Mouse (Mus musculus): ENCODE measurements at regions not wholly inside any gene's neighbourhood (a gene's known extent, or its start where the extent isn't known, plus 50 kb on each side); places are given as distances from the start of the nearest gene placed in this dataset.
"Not testable (repeated sequence)": the region's sequence is repeated elsewhere in the genome, so short reads cannot be mapped to it uniquely, and the experiment has no call there.

DNA sequence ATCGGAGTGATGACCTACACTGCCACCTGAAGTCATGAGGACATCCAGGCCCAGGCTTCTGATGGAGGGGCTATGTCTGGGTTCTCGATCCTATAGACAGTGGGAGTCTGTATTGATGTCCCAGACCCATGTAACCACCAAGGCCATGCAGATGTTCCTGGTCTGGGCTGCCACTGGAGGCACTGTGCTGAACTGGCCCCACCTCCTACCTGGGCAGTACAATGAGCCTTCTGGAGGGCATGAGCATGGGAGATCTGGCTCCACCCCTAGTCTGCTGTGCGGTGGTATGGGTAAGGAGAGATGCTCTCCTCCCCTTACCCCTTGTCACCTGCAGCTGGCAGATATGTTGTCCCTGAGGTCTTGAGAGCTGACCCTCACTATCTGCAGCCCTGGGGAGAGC, 197.1 kb downstream of the Arl6ip6 start:
- Histone ChIP-seq H3K9ac (ENCODE audit: low read depth, poor library complexity, severe bottlenecking) (no peak overlapping the region), H3K27me3 (ENCODE audit: control insufficient read depth, insufficient read depth, low read length, poor library complexity, severe bottlenecking) (no peaks in the 10 kb centered on the region), H3K27ac (ENCODE audit: insufficient read depth, low read length) (no peak overlapping the region), H3K4me1 (ENCODE audit: control insufficient read depth, insufficient read depth, low read length) (no peaks in the 10 kb centered on the region), H3K9me3 (replicated peaks; ENCODE audit: control insufficient read depth, insufficient read depth, low read length, poor library complexity, severe bottlenecking) (no peaks in the 10 kb centered on the region), H3K36me3 (ENCODE audit: control insufficient read depth, insufficient read depth, low read length, poor library complexity, severe bottlenecking) (no peaks in the 10 kb centered on the region), H3K4me3 (ENCODE audit: low read depth, low read length) (no peak overlapping the region)
- TF ChIP-seq CTCF (IDR thresholded peaks at IDR 0.05; ENCODE audit: low read depth, low read length) (no peak), POLR2A (IDR thresholded peaks at IDR 0.05; ENCODE audit: insufficient read depth, low read length) (no peak), EP300 (IDR thresholded peaks at IDR 0.05; ENCODE audit: insufficient read depth, low read depth, low read length) (no peak)

DNA sequence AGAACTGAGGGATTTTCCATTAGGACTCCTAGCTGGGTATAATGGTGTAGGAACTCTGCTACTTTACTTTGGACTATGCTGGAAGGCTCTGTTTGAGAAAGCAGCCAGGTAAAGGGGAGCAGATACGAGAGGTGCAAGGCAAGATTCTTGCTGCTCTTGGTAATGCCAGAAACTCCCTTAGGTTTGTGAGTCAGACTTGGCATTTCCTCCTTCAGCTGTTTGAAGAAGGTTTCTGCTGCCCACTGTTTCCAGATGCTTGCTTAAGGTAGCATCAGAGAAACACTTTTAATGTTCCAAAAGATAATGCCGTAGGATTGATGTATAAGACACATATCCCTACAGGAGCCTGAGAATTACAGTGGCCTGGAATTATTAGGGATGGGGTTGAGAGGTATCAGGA, 222.9 kb downstream of the Arl6ip6 start:
- no peak overlapping the region for H3K9ac ChIP-seq (ENCODE audit: low read depth, poor library complexity, severe bottlenecking)
- H3K27me3 ChIP-seq (ENCODE audit: control insufficient read depth, insufficient read depth, low read length, poor library complexity, severe bottlenecking), result no peaks in the 10 kb centered on the region
- no peaks in the 10 kb centered on the region for H3K4me1 ChIP-seq (ENCODE audit: control insufficient read depth, insufficient read depth, low read length)
- no peak overlapping the region for H3K27ac ChIP-seq (ENCODE audit: insufficient read depth, low read length)
- no peaks in the 10 kb centered on the region for H3K36me3 ChIP-seq (ENCODE audit: control insufficient read depth, insufficient read depth, low read length, poor library complexity, severe bottlenecking)
- no peak for TF ChIP-seq EP300 (IDR thresholded peaks at IDR 0.05; ENCODE audit: insufficient read depth, low read depth, low read length)
- TF ChIP-seq CTCF (IDR thresholded peaks at IDR 0.05; ENCODE audit: low read depth, low read length), result no peak
- TF ChIP-seq POLR2A (IDR thresholded peaks at IDR 0.05; ENCODE audit: insufficient read depth, low read length), result no peak
- H3K4me3 ChIP-seq (ENCODE audit: low read depth, low read length), result no peak overlapping the region
- H3K9me3 ChIP-seq (replicated peaks; ENCODE audit: control insufficient read depth, insufficient read depth, low read length, poor library complexity, severe bottlenecking), result no peaks in the 10 kb centered on the region

DNA sequence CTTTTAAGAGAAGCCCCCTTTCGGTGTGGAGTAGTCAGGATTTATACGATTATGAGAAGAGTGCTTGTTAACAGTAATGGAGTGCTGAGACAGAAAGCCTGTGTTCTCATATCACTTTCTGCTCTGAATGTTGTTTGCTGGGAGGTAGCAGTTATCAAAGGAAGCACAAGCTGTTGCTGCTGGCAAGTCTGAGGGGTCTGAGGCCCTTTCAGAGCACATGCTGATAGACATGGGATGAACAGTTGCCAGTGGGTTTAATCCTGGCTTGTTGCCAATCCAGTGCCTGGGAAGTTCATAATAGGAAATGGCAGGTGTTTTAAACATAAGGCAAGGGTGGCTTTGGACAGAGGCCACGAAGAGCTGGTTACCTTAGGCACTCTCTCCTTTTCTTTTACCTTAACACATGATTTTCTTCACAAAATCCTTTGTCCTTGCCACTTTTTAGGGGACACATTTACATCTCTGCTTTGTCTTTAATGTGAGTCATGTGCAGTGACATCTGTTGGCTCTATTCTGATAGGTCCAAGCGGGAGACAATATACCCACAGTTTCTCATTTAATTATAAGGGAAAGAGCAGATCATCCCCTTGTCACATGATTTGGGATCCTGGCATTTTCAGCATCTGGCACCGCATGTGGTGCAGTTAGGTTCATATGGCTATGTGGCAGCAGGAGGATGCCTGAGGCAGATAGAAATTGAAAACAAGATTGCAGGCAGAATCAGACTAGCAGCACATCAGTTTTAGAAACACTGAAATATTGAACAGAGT, 245.7 kb downstream of the Arl6ip6 start:
- Histone ChIP-seq H3K4me1 (ENCODE audit: control insufficient read depth, insufficient read depth, low read length) (no peaks in the 10 kb centered on the region), H3K4me3 (ENCODE audit: low read depth, low read length) (no peak overlapping the region), H3K36me3 (ENCODE audit: control insufficient read depth, insufficient read depth, low read length, poor library complexity, severe bottlenecking) (no peaks in the 10 kb centered on the region), H3K27me3 (ENCODE audit: control insufficient read depth, insufficient read depth, low read length, poor library complexity, severe bottlenecking) (no peaks in the 10 kb centered on the region), H3K9me3 (replicated peaks; ENCODE audit: control insufficient read depth, insufficient read depth, low read length, poor library complexity, severe bottlenecking) (no peaks in the 10 kb centered on the region), H3K27ac (ENCODE audit: insufficient read depth, low read length) (no peak overlapping the region), H3K9ac (ENCODE audit: low read depth, poor library complexity, severe bottlenecking) (no peak overlapping the region)
- TF ChIP-seq CTCF (IDR thresholded peaks at IDR 0.05; ENCODE audit: low read depth, low read length) (no peak), POLR2A (IDR thresholded peaks at IDR 0.05; ENCODE audit: insufficient read depth, low read length) (no peak)

DNA sequence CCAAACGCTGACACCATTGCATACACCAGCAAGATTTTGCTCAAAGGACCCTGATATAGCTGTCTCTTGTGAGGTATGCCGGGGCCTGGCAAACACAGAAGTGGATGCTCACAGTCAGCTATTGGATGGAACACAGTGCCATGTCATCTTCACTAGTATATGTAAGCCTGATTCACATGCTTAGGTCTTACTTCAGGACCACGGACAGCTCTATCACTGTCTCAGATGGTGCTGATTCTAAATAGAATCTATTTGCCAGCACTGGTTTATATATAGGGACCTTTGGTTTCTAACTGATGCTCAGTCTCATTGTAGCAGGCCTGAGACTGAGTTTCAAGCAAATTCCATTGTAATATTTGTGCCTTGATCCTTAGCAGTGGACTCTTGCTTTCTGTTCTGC, 248.8 kb downstream of the Arl6ip6 start:
- H3K27me3 ChIP-seq (ENCODE audit: control insufficient read depth, insufficient read depth, low read length, poor library complexity, severe bottlenecking); H3K9me3 ChIP-seq (replicated peaks; ENCODE audit: control insufficient read depth, insufficient read depth, low read length, poor library complexity, severe bottlenecking); H3K36me3 ChIP-seq (ENCODE audit: control insufficient read depth, insufficient read depth, low read length, poor library complexity, severe bottlenecking); H3K4me3 ChIP-seq (ENCODE audit: low read depth, low read length); H3K4me1 ChIP-seq (ENCODE audit: control insufficient read depth, insufficient read depth, low read length); H3K9ac ChIP-seq (ENCODE audit: low read depth, poor library complexity, severe bottlenecking); H3K27ac ChIP-seq (ENCODE audit: insufficient read depth, low read length): not testable (repeated sequence)

DNA sequence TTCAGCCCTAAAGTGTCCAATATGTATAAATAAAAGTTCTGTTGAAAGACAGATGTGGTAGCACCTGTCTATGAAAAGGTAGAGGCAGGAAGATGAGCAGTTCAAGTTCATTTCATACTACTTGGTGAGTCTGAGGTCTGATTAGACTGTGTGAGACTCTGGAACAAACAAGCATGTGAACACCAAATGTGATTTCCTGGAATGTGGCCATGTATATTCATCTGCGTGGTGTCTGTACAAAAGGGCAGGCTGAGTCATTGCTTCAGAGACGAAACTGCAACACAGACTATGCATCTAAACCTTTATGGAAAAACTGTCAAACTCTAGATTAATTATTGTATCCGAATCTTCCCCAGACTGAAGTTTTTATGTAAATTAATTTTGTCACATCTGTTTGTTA, 268.7 kb downstream of the Arl6ip6 start:
- Histone ChIP-seq H3K9ac (ENCODE audit: low read depth, poor library complexity, severe bottlenecking) (no peak overlapping the region), H3K9me3 (replicated peaks; ENCODE audit: control insufficient read depth, insufficient read depth, low read length, poor library complexity, severe bottlenecking) (no peaks in the 10 kb centered on the region; the same call in 1 of the 2 replicates), H3K4me1 (ENCODE audit: control insufficient read depth, insufficient read depth, low read length) (no peaks in the 10 kb centered on the region), H3K27ac (ENCODE audit: insufficient read depth, low read length) (no peak overlapping the region), H3K4me3 (ENCODE audit: low read depth, low read length) (no peak overlapping the region), H3K27me3 (ENCODE audit: control insufficient read depth, insufficient read depth, low read length, poor library complexity, severe bottlenecking) (no peaks in the 10 kb centered on the region), H3K36me3 (ENCODE audit: control insufficient read depth, insufficient read depth, low read length, poor library complexity, severe bottlenecking) (no peaks in the 10 kb centered on the region)
- TF ChIP-seq POLR2A (IDR thresholded peaks at IDR 0.05; ENCODE audit: insufficient read depth, low read length) (no peak), EP300 (IDR thresholded peaks at IDR 0.05; ENCODE audit: insufficient read depth, low read depth, low read length) (no peak)

DNA sequence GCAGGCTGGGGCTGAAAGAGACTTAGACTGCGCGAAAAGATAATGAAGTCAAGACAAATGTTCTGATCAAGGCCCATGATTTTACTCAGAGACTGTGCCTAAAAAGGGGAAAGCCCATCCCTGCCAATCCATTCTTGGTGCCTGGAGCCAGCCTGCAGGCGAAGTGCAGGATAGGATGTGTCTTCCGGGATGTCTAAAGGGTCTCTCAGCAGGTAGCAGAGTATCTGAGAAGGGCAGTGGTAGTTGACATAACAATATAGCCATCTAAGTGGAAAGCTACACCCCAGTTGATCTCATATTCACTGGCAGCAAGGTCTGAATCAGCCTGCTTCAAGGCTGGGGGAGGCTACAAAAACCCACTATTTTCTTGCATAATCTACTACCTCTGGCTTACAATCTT, 282.9 kb downstream of the Arl6ip6 start:
- Histone ChIP-seq H3K4me1 (ENCODE audit: control insufficient read depth, insufficient read depth, low read length) (peaks cover 7% of the 10 kb centered on the region), H3K36me3 (ENCODE audit: control insufficient read depth, insufficient read depth, low read length, poor library complexity, severe bottlenecking) (no peaks in the 10 kb centered on the region), H3K27me3 (ENCODE audit: control insufficient read depth, insufficient read depth, low read length, poor library complexity, severe bottlenecking) (no peaks in the 10 kb centered on the region), H3K4me3 (ENCODE audit: low read depth, low read length) (no peak overlapping the region), H3K9me3 (replicated peaks; ENCODE audit: control insufficient read depth, insufficient read depth, low read length, poor library complexity, severe bottlenecking) (no peaks in the 10 kb centered on the region), H3K9ac (ENCODE audit: low read depth, poor library complexity, severe bottlenecking) (no peak overlapping the region), H3K27ac (ENCODE audit: insufficient read depth, low read length) (no peak overlapping the region)
- TF ChIP-seq EP300 (IDR thresholded peaks at IDR 0.05; ENCODE audit: insufficient read depth, low read depth, low read length) (0 out of 2 replicates have a peak, but pooled peaks have one; percentile 57), CTCF (IDR thresholded peaks at IDR 0.05; ENCODE audit: low read depth, low read length) (no peak)

DNA sequence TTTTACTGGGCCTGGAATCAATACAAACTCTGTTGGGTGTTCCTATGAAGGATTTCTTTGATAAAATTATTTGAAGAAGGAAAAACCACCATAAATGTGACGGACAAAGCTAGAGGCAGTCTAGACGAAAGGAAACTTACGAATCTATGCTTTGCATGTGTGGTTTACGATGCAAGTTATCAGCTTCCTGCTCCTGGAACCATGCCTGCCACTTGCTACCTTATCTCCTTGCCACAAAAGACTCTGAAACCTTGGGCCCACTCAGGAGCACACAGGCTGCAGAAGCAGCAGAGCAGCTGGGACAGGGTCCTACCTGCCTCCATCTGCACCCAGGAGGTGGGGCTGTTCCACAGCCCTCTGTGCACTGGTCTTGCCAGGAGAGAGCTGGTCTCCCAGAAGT, 287.5 kb downstream of the Arl6ip6 start:
- H3K4me3 ChIP-seq (ENCODE audit: low read depth, low read length); H3K36me3 ChIP-seq (ENCODE audit: control insufficient read depth, insufficient read depth, low read length, poor library complexity, severe bottlenecking); H3K9me3 ChIP-seq (replicated peaks; ENCODE audit: control insufficient read depth, insufficient read depth, low read length, poor library complexity, severe bottlenecking); H3K9ac ChIP-seq (ENCODE audit: low read depth, poor library complexity, severe bottlenecking); H3K27me3 ChIP-seq (ENCODE audit: control insufficient read depth, insufficient read depth, low read length, poor library complexity, severe bottlenecking); H3K27ac ChIP-seq (ENCODE audit: insufficient read depth, low read length); H3K4me1 ChIP-seq (ENCODE audit: control insufficient read depth, insufficient read depth, low read length): not testable (repeated sequence)

Data from ES-Bruce4 (cell line).